Mouse (Mus musculus) MEL (cell line): ENCODE data around the gene Slc4a11.

ENCODE experiments used
- CTCF ChIP-seq, 3 experiments: IDR thresholded peaks in 2 of 3; conservative IDR thresholded peaks in 1 of 3; 2 replicates each; pipeline ENCODE4 v1.5.1; 2011 to 2012; ENCODE audit warnings: low read length in 3 of 3, low read depth in 2 of 3, mild to moderate bottlenecking in 2 of 3, improper control_type of control experiment in 1 of 3, inconsistent platforms in 1 of 3, mixed read lengths in 1 of 3, moderate library complexity in 1 of 3; ENCODE audit not compliant: control insufficient read depth in 1 of 3, insufficient read depth in 1 of 3, poor library complexity in 1 of 3, severe bottlenecking in 1 of 3
- GATA1 ChIP-seq: IDR thresholded peaks from 2 replicates; pipeline ENCODE4 v1.6.1; 2011; ENCODE audit warnings: low read depth, low read length, improper control_type of control experiment
- HCFC1 ChIP-seq: IDR thresholded peaks from 2 replicates; pipeline ENCODE4 v1.6.1; 2012; ENCODE audit warnings: low read depth, mild to moderate bottlenecking, inconsistent platforms, low read length, improper control_type of control experiment, moderate library complexity
- MAFK ChIP-seq: IDR thresholded peaks from 2 replicates; pipeline ENCODE4 v1.6.1; 2011; ENCODE audit warnings: low read depth, mild to moderate bottlenecking, low read length, improper control_type of control experiment, borderline replicate concordance
- POLR2A ChIP-seq, 2 experiments: IDR thresholded peaks; 2 replicates each; pipeline ENCODE4 v1.6.1; 2011 to 2012; ENCODE audit warnings: low read length in 2 of 2, mild to moderate bottlenecking in 2 of 2, control low read depth in 1 of 2, improper control_type of control experiment in 1 of 2, low read depth in 1 of 2, moderate library complexity in 1 of 2; ENCODE audit not compliant: control insufficient read depth in 1 of 2, insufficient read depth in 1 of 2, poor library complexity in 1 of 2
- POLR2AphosphoS2 ChIP-seq: IDR thresholded peaks from 2 replicates; pipeline ENCODE4 v1.6.1; 2011; ENCODE audit warnings: low read length, improper control_type of control experiment
- TCF12 ChIP-seq: IDR thresholded peaks from 2 replicates; pipeline ENCODE4 v1.6.1; 2014; ENCODE audit warnings: low read depth, mild to moderate bottlenecking, inconsistent platforms, low read length, improper control_type of control experiment, moderate library complexity
- USF2 ChIP-seq, 2 experiments: IDR thresholded peaks; 2 replicates each; pipeline ENCODE4 v1.6.1; 2011 to 2012; ENCODE audit warnings: improper control_type of control experiment in 2 of 2, low read length in 2 of 2, borderline replicate concordance in 1 of 2, inconsistent platforms in 1 of 2, low read depth in 1 of 2, mild to moderate bottlenecking in 1 of 2; ENCODE audit not compliant: insufficient read depth in 1 of 2

GRCm38 (mm10) chr2:130667559-130667958, 29.8 kb downstream of the Slc4a11 start, which contains the start of gene Itpa:
- TF ChIP-seq GATA1 (no peak), CTCF (IDR thresholded peaks at IDR 0.05 in 2 of 3, conservative IDR thresholded peaks at IDR 0.05 in 1 of 3; ENCODE audit: control insufficient read depth in 1 of 3, insufficient read depth in 1 of 3, low read depth in 2 of 3, low read length in 3 of 3, poor library complexity in 1 of 3, severe bottlenecking in 1 of 3) (peak in 2 of 3 experiments; percentile 56 to 58; a peak in 4 of 6 replicates), POLR2A (IDR thresholded peaks at IDR 0.05; ENCODE audit: control insufficient read depth in 1 of 2, insufficient read depth in 1 of 2, low read depth in 1 of 2, low read length in 2 of 2, poor library complexity in 1 of 2) (peak; percentile 88 to 98), MAFK (no peak), HCFC1 (peak; percentile 85), TCF12 (peak; percentile 59; the same call in 1 of the 2 replicates), POLR2AphosphoS2 (peak; percentile 80), USF2 (IDR thresholded peaks at IDR 0.05; ENCODE audit: borderline replicate concordance in 1 of 2, insufficient read depth in 1 of 2, low read depth in 1 of 2, low read length in 2 of 2) (no peak)
